Mouse (Mus musculus) kidney, postnatal 14 days (tissue): ENCODE measurements around the gene Rufy2.
A peak's percentile ranks its signal among the peaks of the same experiment; 100 is the strongest.

ENCODE experiments used
- DNase-seq: peaks from one replicate; pipeline ENCODE4 v3.0.0; 2022; ENCODE audit warnings: mixed read lengths

Rufy2 gene

DNA sequence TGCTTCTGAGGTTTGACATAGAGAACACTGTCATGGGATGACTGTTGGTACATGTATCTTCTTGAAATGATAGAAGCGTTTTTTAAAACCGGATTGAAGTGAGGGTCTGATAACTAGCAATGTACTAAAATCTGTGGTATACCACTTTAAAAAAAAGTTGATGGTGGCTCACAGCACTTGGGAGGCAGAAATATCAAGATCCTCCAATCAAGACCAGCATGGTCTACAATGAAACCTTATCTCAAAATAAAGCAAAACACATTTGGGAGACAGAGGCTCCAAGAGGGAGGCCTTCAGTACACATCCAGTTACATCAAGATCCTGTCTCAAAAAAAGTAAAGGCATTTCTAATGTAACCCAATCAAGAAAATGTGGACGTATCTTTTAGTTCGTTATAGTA, 41.7 kb downstream of the Rufy2 start:
- DNase-seq: no peak

GRCm38 (mm10) chr10:63022541-63023120, 42.6 kb downstream of the Rufy2 start:
- peak; percentile 17 for DNase-seq

- DNase-seq: peak; percentile 77
Measured at GRCm38 (mm10) chr10:63023121-63023748, 43.2 kb downstream of the Rufy2 start.

- DNase-seq: peak; percentile 99
Measured at GRCm38 (mm10) chr10:63023749-63024579, 43.9 kb downstream of the Rufy2 start, which contains the start of the genes Hnrnph3 and Pbld2. Gene Hnrnph3, minus strand, starts transcription at chr10:63024217. Gene Pbld2, plus strand, starts transcription at chr10:63024315.

- peak; percentile 83 for DNase-seq
Measured at GRCm38 (mm10) chr10:63024580-63024910, 44.5 kb downstream of the Rufy2 start.

- peak; percentile 20 for DNase-seq
Measured at GRCm38 (mm10) chr10:63025016-63025415, 45.0 kb downstream of the Rufy2 start.

GRCm38 (mm10) chr10:63025491-63026011, 45.5 kb downstream of the Rufy2 start:
- DNase-seq: no peak

DNA sequence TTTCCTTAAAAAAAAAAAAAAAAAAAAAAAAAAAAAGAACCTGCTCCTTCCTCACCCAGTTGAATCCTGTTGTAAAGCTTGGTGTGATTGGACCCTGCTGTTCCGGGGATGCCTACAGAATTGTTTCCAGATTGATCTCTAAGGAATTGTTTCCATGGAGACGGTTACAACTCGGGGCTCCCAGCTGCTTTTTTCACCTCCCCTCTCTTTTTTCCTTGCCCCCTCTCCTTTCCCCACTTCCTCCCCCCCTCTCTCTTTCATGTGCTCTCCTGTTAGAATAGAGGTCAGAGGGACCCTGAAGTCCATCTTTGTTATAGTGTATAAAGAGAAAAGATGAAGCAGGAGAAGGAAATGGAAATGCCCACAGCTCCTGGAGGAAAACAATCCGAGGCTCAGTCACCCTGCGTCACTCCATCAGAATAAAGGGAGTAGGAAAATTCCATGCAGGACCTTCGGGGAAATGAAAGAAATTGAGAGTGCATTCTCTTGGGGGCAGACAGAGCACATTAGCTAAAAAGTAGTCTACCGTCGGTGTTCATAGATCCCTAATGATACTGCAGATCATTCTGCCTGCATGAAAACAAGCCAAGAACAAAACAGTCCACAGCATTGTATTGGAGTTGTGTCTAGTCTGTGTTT, 46.3 kb downstream of the Rufy2 start:
- no peak for DNase-seq

DNA sequence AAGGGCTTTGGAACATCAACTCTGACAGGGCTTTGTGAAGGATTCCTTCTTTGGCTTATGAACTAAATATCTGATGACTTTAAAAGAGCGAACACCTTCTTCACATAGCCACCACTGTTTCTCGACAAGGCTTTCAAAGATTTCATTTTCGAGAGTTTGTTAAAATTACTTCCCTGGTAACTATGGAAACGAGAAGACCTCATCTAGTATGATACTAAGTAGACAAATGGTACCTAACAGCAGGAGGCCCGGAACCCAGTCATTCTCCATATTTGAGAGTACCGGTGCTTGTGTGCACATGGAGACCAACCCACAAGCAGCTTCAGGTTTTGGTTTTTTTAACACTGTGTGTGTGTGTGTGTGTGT, 46.8 kb downstream of the Rufy2 start:
- DNase-seq: no peak

GRCm38 (mm10) chr10:63027376-63028161, 47.5 kb downstream of the Rufy2 start:
- no peak for DNase-seq

DNA sequence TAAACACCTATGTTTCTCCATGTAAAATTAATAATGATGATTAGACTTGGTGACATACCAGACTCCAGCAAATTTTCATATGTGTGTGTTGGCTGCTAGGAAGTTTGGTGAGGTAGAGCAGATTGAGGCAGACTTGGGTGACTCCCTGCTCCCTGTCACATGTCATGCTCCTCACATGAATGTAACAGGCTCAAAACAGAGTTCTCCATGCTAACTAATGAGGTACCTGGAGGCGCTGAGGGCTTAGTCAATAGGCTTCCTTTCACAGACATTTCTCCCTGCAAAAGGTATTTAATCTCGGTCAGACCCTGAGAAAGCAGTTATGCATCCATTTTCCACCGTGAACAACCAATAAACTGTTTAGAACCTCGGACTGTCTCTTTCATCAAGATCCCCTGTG, 48.4 kb downstream of the Rufy2 start:
- no peak for DNase-seq

DNA sequence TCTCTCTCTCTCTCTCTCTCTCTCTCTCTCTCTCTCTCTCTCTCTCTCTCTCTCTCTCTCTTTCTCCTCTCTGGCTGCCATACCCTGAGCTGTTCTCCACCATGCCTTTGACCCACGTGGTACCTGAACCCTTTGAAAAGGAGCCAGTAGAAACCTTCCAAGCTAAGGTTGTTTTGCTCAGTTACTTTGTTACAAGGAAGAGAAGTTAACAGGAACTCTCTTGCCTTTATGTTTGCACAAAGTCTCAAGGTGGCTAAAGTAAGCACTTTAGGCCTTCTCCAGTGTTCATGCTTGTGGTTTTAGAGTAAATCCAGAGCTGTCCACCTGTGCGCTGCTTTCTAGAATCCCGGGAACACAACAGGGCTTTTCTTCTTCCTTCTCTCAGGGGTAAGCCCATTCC, 52.2 kb downstream of the Rufy2 start:
- no peak for DNase-seq

DNA sequence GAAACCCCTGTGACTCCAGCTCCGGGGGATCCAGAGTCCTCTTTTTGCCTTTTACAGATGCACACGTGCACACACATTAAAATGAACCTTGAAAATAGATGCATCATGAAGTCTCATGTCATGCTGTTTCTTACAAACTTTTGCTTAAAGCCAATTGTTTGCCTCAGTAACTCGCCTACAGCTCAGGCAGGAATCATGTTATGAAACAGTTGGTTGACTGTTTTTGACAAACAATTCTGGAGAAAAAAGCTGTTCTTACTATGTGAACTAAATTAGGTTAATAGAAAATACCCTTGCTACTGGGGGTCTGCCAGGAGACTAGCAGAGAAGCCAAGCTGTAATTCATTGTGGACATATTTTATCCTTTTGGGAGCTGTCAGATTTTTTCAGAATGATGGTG, 52.9 kb downstream of the Rufy2 start:
- DNase-seq: no peak

DNA sequence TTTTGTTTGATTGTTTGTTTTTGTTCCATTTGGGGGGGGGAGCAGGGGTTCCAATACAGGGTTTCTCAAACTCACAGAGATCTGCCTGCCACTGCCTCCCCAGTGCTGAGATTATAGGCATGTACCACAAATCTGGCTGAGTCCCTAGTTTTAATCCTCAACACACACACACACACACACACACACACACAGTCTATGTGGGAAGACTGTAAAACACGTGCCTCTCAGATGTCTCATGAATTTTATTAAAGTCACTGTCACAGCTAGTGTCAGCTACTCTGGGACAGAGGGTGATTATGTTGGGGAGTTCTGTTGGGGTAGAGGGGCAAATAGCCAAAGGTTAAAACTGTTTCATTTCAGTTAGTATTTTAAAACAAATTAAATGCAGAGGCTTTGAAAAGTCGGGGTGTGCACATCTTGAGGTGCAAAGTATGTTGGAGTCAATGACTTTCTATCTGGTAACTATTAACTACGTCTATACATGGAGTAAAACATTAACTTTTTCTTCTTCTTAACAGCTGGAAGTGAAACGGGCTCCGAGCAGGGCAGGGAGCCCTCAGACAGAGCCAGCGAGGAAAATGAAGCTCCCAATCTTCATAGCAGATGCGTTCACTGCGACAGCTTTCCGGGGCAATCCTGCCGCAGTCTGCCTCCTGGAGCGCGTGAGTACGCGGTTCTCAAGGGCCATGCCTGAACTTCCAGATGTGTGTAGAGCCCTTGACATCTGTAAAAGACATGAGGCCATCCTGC, 58.7 kb downstream of the Rufy2 start:
- peak; percentile 53 for DNase-seq

- DNase-seq: no peak
Measured at GRCm38 (mm10) chr10:63039867-63040628, 60.0 kb downstream of the Rufy2 start.

DNA sequence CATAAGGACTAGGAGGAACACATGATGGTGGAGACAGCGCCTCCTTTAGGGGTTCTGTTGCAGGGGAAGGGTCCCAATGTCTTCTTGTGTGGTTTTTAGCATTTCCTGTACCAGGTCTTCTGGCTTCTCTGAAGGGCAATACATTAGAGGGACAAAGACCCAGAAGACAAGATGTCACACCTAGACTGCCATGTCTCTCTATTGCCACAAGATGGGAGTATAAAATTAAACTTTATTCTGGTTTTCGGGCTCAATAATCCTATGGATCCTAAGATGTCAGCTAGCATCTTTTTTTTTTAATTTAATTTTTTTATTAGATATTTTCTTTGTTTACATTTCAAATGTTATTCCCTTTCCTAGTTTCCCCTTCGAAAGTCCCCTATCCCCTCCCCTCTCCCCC, 63.1 kb downstream of the Rufy2 start:
- no peak for DNase-seq

GRCm38 (mm10) chr10:63047751-63048150, 67.7 kb downstream of the Rufy2 start:
- no peak for DNase-seq

GRCm38 (mm10) chr10:63049106-63049505, 69.1 kb downstream of the Rufy2 start:
- no peak for DNase-seq

DNA sequence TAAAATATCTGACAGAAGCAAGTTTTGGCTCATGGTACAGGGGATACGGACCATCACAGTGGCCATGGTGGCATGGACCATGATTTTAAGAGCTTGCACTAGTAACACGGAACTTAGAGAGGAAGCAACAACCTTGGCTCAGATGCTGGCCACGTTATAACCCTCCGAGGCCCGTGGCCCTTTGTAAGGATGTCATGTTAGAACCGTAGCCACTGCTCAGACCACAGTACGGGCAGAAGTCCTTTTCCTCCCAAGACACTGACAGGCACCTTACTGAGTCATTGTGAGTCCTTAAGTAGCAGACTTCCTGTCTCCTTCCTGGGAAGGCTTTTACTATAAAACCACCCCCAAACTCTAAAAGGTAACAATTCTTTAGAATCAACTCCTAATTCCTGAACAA, 71.2 kb downstream of the Rufy2 start:
- DNase-seq: no peak

- no peak for DNase-seq
Measured at GRCm38 (mm10) chr10:63052011-63052410, 72.0 kb downstream of the Rufy2 start.

- no peak for DNase-seq
Measured at GRCm38 (mm10) chr10:63053007-63053406, 73.0 kb downstream of the Rufy2 start.
